Mouse (Mus musculus): ENCODE measurements at regions not wholly inside any gene's neighbourhood (a gene's known extent, or its start where the extent isn't known, plus 50 kb on each side); places are given as distances from the start of the nearest gene placed in this dataset.

DNA sequence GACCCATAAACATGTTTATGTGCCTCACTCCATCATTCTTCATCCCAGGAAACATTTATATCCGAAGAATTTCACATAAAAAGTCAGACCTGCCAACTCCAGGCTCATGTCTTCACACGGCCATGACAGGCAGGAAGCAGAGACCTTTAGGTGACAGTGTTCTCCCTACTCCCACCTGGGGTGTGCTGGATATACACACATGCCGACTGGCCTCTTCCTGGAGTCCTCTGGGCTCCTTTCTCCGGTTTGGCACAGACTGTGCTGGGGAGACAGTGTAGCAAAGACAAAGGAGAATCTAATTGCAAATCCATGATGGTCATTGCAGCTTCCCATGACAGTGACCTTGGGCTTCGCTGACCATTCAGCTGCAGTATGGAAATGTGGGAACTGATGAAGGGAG lies 480.1 kb downstream of the Rnf144a start:
- TF ChIP-seq CTCF (conservative IDR thresholded peaks at IDR 0.05; ENCODE audit: low read length): no peak
- TF ChIP-seq POU5F1 (IDR thresholded peaks at IDR 0.05; ENCODE audit: borderline replicate concordance, low read length): no peak
